Mouse (Mus musculus) left cerebral cortex, postnatal 10 days (tissue): ENCODE results near the gene AC109138.7. TPM values are rescaled to one million over a fixed set of nuclear protein-coding genes. Genes with fewer than 3 reads are reported as not detected.

Source experiments
- DNase-seq, 2 experiments: peaks; one replicate each; pipeline ENCODE4 v3.0.0; 2021 to 2022; ENCODE audit warnings: low spot score in 2 of 2, mixed read lengths in 1 of 2; ENCODE audit errors: extremely low spot score in 1 of 2
- intact Hi-C: fragments of 180-260 bp; cut with DNase I; formaldehyde crosslinking; loops from one replicate; pipeline ENCODE4 v1.15.1; 2025
- microRNA-seq: library from miRNA; unstranded; fragments of <30 nt; microRNA quantifications from one replicate; pipeline ENCODE4 v1.2.0, GENCODE M21; 2022
- total RNA-seq, 2 experiments: library from RNA; stranded (reverse); gene quantifications; 2 replicates each; pipeline ENCODE4 v1.2.3; 2021

Gene AC109138.7
- total RNA-seq, 2 experiments from 2014 or later = not detected

GRCm38 (mm10) chr19:4268566-4269361 lies 54.6 kb downstream of the AC109138.7 start, which contains the start of gene Ssh3:
Gene Ssh3 (minus strand): TSS chr19:4269180.
- intact Hi-C loops = no loop called here
- peak in 1 of 2 experiments; percentile 70 for DNase-seq

DNA sequence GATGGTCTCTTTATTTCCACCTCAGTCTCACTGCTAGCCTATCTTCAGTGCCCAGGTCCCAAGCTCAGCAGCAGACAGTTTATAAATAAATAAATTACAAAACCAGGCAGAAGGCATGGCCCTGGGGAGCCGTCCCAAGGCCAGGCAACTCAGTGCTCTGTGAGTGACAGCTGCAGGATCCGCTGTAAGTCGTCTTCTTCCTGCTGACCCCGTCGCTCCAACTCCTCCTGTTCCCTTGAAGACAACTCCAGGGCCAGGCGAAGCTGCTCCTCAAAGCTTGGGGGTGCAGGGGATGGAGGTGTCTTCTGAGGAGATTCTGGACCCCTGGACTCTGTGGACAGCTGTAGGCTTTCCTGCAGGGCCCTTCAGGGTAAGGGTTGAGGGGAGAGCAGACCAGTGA lies 56.0 kb downstream of the AC109138.7 start:
- intact Hi-C loops = no loop called here
- no peak for DNase-seq

DNA sequence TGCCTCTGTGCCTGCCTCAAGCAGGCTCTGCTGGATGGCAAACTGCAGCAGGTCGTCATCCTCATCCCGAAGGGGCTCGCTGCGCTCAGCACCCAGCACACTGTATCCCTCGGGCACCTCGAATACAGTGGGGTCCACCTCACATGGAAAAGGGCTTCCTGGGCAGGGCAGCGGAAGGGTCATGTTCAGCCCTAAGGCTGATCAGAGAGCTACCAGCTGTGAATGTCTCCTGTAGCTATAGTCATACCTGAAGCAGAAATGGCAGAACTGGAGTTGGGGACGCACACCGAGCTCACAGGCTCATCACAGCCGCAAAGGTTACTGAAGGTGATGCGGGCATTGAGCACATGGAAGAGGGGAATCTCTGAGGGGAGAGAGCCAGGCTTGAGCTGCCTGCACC lies 56.8 kb downstream of the AC109138.7 start:
- DNase-seq = no peak
- intact Hi-C loops = no loop called here

DNA sequence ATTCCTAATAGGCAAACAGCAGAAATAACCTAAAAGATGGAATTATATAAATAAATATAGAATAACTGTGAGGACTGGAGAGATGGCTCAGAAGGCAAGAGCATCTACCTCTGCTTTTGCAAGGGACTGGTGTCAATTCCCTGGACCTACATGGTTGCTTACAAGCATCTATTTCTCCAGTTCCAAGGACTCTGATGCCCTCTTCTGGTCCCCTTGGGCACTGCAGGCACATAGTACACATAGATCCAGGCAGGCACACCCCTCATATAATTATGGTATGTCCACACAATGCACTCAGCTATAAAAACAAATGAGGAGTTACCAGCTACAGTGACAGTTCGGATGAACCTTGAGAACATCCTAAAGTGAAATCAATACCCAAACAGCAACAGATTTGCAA lies 65.3 kb downstream of the AC109138.7 start:
- intact Hi-C loops = no loop called here
- DNase-seq = no peak

DNA sequence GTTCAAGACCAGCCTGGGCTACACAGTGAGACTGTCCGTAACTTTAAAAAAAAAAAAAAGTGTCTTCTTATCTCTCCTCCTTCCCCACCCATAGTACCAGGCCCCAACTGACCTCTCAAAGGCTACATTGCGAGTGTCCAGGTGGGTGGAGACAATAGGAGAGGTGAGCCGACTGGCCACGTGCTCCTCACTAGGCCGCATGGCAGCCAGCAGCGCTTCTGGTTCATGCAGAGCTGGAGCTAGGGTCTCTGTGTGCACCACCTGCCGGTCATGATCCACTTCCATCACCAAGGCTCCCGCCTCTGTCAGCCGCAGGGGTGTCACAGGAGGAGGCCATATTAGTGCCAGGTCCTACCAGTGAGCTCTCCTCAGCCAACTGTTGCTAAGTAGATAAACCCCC lies 66.3 kb downstream of the AC109138.7 start:
- DNase-seq = no peak
- intact Hi-C loops = no loop called here

Small RNA genes within 50 kb of the gene (microRNA-seq; reads per million reads assigned to microRNA genes)
- gene Gm26115 (not detected), gene Mir6985 (9.8 reads per million, percentile 30 among the genes with 10 or more reads in this experiment)

Other genes starting within 250 kb of the AC109138.7 start
- gene Aldh3b2, start 242.0 kb upstream of the AC109138.7 start, total RNA-seq = 1 to 10 TPM; 2.3 to 2.4 TPM
- 1 to 10 TPM; 1.7 to 1.8 TPM for gene Acy3, start 227.8 kb upstream of the AC109138.7 start, total RNA-seq
- gene Tbx10, start 221.6 kb upstream of the AC109138.7 start, total RNA-seq = not detected
- gene Nudt8, start 213.8 kb upstream of the AC109138.7 start, total RNA-seq = 10 to 100 TPM in 1 of 2 experiments, 1 to 10 TPM in 1; 9.7 to 11.2 TPM
- 1 to 10 TPM in 1 of 2 experiments, under 1 TPM in 1; 0.81 to 1.4 TPM for gene Gm49405, start 213.7 kb upstream of the AC109138.7 start, total RNA-seq
- 1 to 10 TPM; 3.3 to 4.1 TPM for gene Doc2g, start 211.0 kb upstream of the AC109138.7 start, total RNA-seq
- 100 to 1,000 TPM; 209 to 221 TPM for gene Ndufv1, start 201.6 kb upstream of the AC109138.7 start, total RNA-seq
- 100 to 1,000 TPM; 226 to 232 TPM for gene Gstp1, start 176.4 kb upstream of the AC109138.7 start, total RNA-seq
- gene Gstp2, start 168.3 kb upstream of the AC109138.7 start, total RNA-seq = 10 to 100 TPM; 21.7 to 24.2 TPM
- gene Gstp3, start 154.8 kb upstream of the AC109138.7 start, total RNA-seq = not detected
- not detected for gene Cabp2, start 132.8 kb upstream of the AC109138.7 start, total RNA-seq
- 10 to 100 TPM; 20.4 to 21.6 TPM for gene Cdk2ap2, start 117.2 kb upstream of the AC109138.7 start, total RNA-seq
- 100 to 1,000 TPM; 234 to 237 TPM for gene Pitpnm1, start 114.4 kb upstream of the AC109138.7 start, total RNA-seq
- gene Aip, start 88.5 kb upstream of the AC109138.7 start, total RNA-seq = 10 to 100 TPM; 74.2 to 83.5 TPM
- not detected for gene Gpr152, start 74.6 kb upstream of the AC109138.7 start, total RNA-seq
- under 1 TPM in 1 of 2 experiments, not detected in 1; 0.24 TPM for gene Cabp4, start 70.3 kb upstream of the AC109138.7 start, total RNA-seq
- 10 to 100 TPM; 80.4 to 92.7 TPM for gene Coro1b, start 65.7 kb upstream of the AC109138.7 start, total RNA-seq
- gene Ptprcap, start 60.8 kb upstream of the AC109138.7 start, total RNA-seq = 1 to 10 TPM in 1 of 2 experiments, under 1 TPM in 1; 0.65 to 2.0 TPM
- 10 to 100 TPM; 34.1 to 35.0 TPM for gene Rps6kb2, start 51.0 kb upstream of the AC109138.7 start, total RNA-seq
- gene Carns1, start 38.9 kb upstream of the AC109138.7 start, total RNA-seq = 1 to 10 TPM; 3.1 to 3.5 TPM
- gene Tbc1d10c, start 23.1 kb upstream of the AC109138.7 start, total RNA-seq = 1 to 10 TPM; 2.0 to 3.5 TPM
- gene Ppp1ca, start 22.3 kb upstream of the AC109138.7 start, total RNA-seq = 100 to 1,000 TPM; 331 to 336 TPM
- gene Rad9a, start 12.7 kb upstream of the AC109138.7 start, total RNA-seq = 1 to 10 TPM; 8.9 to 9.3 TPM
- gene Clcf1, start 119 bp upstream of the AC109138.7 start, total RNA-seq = 1 to 10 TPM; 1.5 to 1.7 TPM
- gene Pold4, start 17.5 kb downstream of the AC109138.7 start, total RNA-seq = 10 to 100 TPM; 12.8 to 16.2 TPM
- gene Ssh3, start 54.8 kb downstream of the AC109138.7 start, total RNA-seq = 10 to 100 TPM; 49.5 to 55.1 TPM
- 10 to 100 TPM; 87.8 to 91.7 TPM for gene Ankrd13d, start 68.8 kb downstream of the AC109138.7 start, total RNA-seq
- 100 to 1,000 TPM; 146 to 154 TPM for gene Grk2, start 91.9 kb downstream of the AC109138.7 start, total RNA-seq
- 10 to 100 TPM; 66.6 to 67.3 TPM for gene Kdm2a, start 183.9 kb downstream of the AC109138.7 start, total RNA-seq
- 1 to 10 TPM in 1 of 2 experiments, under 1 TPM in 1; 0.95 to 1.7 TPM for gene Rhod, start 225.1 kb downstream of the AC109138.7 start, total RNA-seq